Mouse (Mus musculus): Measurements from ENCODE around the gene C1qtnf1. TPM values are rescaled to one million over a fixed set of nuclear protein-coding genes. Genes with fewer than 3 reads are reported as not detected.

Gene C1qtnf1
- total RNA-seq, 1 experiment from 2014 or later, result not detected

DNA sequence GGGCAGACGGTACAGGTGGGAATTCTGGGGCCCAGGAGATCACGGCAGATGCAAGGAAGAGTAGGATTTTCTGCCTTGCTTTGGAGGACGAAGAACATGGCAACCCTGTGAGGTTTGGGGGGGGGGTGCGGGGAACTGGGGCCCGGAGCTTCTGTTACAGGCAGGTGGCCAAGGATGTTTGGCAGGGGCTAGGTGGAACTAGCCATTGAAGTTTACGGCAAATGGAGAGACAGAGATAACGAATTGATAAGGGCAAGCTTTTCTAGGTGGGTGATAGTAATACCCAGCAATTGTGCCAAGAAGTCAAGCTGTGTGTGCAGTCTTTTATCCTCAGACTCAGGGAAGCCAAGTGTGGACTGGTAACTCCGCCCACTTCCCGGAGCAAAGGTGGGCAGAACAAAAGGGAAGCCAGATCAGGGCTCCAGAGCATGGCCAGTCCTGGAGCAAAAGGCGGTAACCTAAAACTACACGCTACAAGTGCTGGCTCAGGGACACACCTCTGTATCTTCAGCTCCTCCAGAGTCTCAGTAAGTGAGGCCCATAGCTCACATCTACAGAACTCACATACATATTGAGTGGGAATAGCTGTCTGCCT, 39.5 kb downstream of the C1qtnf1 start:
- ATAC-seq (replicated peaks; ENCODE audit: low read depth, poor library complexity, severe bottlenecking), result peak; percentile 49

DNA sequence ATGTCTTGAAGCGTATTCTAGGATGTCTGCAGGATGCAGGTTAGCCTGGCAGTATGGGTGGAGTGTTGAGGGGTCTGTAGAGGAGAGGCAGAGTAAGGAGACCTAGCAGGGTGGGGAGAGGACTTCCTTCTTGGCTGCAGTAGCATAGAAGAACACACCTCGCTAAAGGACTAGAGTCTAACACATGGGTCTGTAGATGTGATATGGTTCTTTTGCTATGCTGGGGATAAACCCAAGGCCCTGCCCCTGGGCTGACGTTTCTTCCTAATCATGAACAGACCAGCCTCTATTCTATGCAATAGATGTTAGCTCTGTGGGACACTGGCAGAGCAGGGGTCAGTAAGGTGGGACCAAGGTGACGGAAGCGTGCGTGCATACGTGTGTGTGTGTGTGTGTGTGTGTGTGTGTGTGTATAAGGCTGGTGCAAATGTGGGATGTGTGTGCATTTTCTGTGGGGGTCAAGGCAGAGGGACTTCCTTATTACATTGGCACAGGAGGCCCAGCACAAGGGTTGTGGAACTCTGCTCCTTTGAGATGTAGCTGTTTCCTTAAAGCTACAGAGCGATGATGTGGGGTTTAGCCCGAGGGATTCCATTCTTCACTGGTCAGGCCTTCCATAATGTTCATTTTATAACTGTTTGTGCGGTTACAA, 41.6 kb downstream of the C1qtnf1 start:
- ATAC-seq (replicated peaks; ENCODE audit: low read depth, poor library complexity, severe bottlenecking), result no peak

- peak; percentile 79 for ATAC-seq (replicated peaks; ENCODE audit: low read depth, poor library complexity, severe bottlenecking)
Observed at GRCm38 (mm10) chr11:118470234-118470966, 42.4 kb downstream of the C1qtnf1 start.

DNA sequence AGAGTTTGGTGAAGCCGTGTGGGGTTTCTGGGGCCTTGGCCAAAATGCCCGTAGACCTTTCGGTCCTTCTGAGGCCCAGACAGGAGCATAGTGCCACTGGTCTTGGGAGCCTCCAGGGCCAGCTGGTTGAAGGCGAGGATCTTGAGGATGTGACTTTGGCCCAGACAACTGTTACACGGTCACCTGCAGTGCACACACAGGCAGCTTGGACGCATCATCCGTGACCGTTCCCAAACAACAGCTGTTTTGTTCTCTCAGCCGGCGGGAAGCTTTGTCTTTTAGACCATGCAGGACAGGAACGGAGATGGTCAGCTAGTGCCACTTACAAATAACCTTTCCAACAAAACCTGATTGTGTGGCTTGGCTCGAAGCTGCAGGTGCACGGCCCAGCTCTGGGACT, 43.7 kb downstream of the C1qtnf1 start:
- ATAC-seq (replicated peaks; ENCODE audit: low read depth, poor library complexity, severe bottlenecking), result no peak

DNA sequence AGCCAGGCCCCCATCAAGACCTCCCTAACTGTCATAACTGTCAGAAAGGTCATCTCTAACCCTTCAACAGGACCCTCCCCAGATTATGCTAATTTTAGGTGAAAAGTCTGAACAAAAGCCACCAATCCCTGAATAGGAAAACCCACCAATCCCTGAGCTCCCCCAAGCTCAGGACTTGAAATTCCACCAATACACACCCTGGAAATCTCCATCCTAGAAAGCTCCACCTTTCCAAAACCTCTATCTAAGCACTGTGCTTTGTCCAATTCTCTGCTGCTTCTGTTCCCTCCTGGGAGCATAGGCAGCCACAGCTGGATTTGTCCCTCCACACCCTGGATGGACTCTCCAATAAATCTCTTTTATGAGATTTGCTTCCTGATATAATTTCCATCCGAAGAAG, 45.2 kb downstream of the C1qtnf1 start:
- ATAC-seq (replicated peaks; ENCODE audit: low read depth, poor library complexity, severe bottlenecking), result no peak

- ATAC-seq (replicated peaks; ENCODE audit: low read depth, poor library complexity, severe bottlenecking), result no peak
Observed at GRCm38 (mm10) chr11:118473842-118474500, 46.0 kb downstream of the C1qtnf1 start.

GRCm38 (mm10) chr11:118475496-118476083, 47.6 kb downstream of the C1qtnf1 start:
- ATAC-seq (replicated peaks; ENCODE audit: low read depth, poor library complexity, severe bottlenecking), result no peak

GRCm38 (mm10) chr11:118476396-118477373, 48.7 kb downstream of the C1qtnf1 start, which contains the start of gene Engase:
Gene Engase, plus strand, starts transcription at chr11:118476829.
- ATAC-seq (replicated peaks; ENCODE audit: low read depth, poor library complexity, severe bottlenecking), result peak; percentile 99

DNA sequence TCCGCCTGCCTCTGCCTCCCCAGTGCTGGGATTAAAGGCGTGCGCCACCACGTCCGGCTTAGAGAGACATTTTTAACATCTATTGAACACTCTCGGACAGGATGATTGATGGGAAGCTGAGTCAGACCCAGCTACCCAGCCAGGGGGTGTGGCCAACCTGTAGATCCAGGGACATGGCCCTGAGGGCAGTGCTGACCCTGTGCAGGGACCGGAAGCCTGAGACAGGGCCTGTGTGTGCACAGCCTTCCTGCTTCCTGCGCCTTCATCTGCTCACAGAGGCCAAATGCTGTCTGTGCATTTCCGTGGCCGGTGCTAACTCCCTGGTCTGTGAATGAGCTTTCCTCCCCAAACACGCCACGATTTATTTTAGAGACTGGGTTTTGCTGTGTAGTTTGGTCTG, 51.8 kb downstream of the C1qtnf1 start:
- no peak for ATAC-seq (replicated peaks; ENCODE audit: low read depth, poor library complexity, severe bottlenecking)

DNA sequence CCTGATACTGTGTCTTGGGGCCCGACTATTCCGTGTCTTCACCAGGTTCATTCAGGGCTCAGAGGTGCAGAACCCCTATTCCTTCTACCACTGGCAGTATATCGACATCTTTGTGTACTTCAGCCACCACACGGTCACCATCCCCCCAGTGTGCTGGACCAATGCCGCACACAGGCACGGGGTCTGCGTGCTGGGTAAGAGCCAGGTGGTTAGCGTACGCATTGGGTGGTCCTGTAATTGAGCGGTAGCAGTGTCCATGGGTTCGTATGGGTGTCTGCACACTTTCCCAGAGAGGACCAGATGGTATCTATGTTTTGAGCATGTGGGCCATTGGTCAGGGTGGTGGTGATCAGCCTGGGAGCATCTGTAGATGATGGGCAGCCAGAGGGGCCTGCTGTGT, 53.2 kb downstream of the C1qtnf1 start:
- ATAC-seq (replicated peaks; ENCODE audit: low read depth, poor library complexity, severe bottlenecking), result no peak

GRCm38 (mm10) chr11:118481751-118482150, 53.7 kb downstream of the C1qtnf1 start:
- ATAC-seq (replicated peaks; ENCODE audit: low read depth, poor library complexity, severe bottlenecking), result no peak

- ATAC-seq (replicated peaks; ENCODE audit: low read depth, poor library complexity, severe bottlenecking), result no peak
Observed at GRCm38 (mm10) chr11:118484169-118484568, 56.2 kb downstream of the C1qtnf1 start.

- no peak for ATAC-seq (replicated peaks; ENCODE audit: low read depth, poor library complexity, severe bottlenecking)
Observed at GRCm38 (mm10) chr11:118485338-118485737, 57.3 kb downstream of the C1qtnf1 start.

DNA sequence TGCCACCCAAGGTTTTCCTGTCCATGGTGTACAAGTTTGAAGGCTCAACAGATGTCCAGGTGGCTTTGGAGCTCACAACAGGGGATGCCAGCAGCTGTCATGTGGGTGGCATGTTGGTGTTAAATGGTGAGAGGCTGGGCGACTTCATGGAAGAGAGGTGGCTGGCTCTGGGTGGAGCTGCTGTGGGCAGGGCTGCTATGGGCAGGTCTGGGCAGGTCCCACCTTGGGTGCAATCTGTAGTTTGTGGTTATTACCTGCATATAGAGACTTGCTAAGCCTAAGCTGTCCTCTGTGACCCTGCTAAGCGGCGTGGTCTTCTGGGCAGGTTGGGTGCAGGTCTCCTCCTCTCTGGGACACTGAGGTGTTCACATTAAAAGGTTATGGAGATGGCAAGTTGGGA, 57.8 kb downstream of the C1qtnf1 start:
- ATAC-seq (replicated peaks; ENCODE audit: low read depth, poor library complexity, severe bottlenecking), result no peak

DNA sequence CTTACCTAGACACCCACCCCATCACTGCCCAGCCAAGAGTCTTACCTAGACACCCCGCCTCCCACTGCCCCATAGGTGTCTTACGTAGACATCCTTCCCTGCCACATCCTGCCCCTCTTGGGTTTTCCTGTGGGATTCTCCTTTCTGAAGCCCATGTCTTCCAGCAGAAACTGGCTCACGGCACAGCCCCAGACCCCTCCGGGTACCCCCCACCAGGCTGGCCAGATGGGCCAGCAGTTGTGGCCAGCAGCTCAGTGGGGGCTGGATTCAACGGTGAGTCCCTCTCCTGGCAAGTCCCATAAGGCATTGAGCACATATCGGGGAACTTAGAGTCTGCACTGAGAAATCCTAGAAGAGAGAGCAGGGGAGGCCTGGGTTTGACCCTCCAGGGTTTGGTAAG, 58.3 kb downstream of the C1qtnf1 start:
- no peak for ATAC-seq (replicated peaks; ENCODE audit: low read depth, poor library complexity, severe bottlenecking)

- no peak for ATAC-seq (replicated peaks; ENCODE audit: low read depth, poor library complexity, severe bottlenecking)
Observed at GRCm38 (mm10) chr11:118486881-118487772, 59.1 kb downstream of the C1qtnf1 start.

DNA sequence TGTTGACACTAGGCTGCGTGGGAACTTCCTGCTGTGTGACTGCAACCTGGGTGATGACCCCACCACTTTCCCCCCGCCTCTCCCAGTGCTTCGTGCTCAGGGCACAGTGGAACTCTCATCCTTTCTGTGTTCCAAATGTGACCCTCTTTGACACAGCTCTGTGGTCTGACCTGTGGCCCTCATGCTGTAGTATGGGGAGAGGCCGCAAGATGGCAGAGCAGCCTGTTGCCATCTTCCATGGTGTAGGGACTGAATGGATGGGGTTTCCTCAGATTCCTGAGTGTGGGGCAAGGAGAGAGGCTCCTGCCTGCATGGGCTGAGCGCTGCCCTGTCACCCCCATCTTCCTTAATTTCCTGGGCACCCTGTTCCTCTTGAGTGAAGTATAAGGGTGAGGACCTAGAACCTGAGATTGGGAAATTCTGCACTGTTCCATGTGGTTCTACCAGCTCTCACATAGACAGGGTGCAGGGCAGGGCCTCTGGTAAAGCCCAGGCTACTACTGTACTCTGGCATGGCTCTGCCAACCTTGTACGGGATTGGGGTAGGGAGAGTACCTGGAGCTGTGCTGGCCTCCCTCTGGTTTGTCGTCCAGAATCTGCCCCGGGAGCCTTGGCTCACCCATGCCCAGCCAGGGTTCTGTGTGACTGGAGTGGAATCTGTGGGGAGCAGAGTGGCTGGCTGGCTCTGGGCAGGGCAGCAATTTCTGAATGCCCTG, 60.3 kb downstream of the C1qtnf1 start:
- ATAC-seq (replicated peaks; ENCODE audit: low read depth, poor library complexity, severe bottlenecking), result no peak

GRCm38 (mm10) chr11:118488907-118489270, 60.9 kb downstream of the C1qtnf1 start:
- no peak for ATAC-seq (replicated peaks; ENCODE audit: low read depth, poor library complexity, severe bottlenecking)
